Mouse (Mus musculus) retina, postnatal 1 day (tissue): ENCODE data around the gene Mtor.

Experiments used
- DNase-seq: peaks from one replicate; pipeline ENCODE4 v3.0.0-alpha.2; 2012

The Mtor gene

DNA sequence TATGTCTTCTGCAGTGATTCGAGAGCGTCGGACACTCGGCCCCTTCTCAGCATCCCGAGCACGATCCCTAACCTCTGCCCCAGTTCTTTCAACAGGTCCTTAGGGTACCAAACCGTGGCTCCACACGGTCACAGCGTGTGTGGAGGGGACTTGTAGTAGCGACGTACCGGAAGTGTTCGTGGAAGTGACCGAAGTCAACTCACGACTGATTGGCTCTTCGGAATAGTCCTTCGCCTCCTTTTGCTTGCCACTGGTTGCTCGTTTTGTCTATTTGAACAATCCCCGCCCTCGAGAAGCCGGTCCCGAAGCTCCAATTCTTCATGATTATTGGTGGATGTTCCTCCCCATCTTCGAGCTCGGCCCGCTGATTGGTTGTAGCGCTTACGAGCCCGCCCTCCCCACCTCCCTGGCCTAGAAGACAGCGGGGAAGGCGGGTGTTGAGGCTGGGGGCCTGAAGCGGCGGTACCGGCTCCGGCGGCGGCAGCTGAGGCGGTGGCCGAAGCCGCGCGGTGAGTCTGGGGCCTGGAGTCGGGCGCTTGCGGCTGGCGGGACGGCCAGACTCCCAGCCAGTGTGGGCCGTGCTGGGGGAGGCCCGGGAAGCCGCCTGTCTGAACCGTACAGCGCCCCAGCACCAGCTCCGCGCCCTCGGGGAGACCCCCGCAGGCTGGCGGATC is at the start of gene Mtor:
Mtor (plus strand) TSS at position 433 of the 674 bp plus-strand sequence.
- peak; percentile 100 for DNase-seq

DNA sequence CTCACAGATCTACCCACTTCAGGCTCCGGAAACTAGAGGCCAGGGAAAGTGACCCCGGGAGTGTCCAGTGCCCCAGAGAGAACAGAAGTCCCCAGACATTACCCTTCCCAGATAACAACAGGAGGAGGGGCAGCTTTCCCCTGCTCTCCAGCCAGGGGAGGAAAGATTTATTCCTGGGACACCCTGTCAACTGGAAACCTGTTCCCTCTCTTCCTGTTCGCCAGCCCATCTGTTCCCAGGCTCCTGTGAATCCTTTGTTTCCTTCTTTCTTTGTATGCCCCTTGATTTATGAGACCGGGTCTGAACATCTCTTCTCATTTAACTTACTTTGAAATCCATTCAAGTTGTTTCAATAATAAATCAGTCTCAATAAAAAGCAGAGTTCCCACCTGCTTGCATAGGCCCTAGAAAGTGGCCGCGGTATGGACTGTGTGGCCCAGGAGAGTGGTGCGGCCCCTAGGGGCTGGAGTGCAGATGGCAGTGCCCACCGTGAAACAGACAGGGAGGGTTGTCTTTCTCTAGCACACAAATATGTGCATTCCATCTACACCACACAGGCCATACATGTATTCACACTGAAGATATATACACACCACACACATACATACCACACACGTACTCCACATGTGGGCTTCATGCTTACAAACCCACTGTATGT is 48.8 kb upstream of the Mtor start:
- DNase-seq, result no peak

DNA sequence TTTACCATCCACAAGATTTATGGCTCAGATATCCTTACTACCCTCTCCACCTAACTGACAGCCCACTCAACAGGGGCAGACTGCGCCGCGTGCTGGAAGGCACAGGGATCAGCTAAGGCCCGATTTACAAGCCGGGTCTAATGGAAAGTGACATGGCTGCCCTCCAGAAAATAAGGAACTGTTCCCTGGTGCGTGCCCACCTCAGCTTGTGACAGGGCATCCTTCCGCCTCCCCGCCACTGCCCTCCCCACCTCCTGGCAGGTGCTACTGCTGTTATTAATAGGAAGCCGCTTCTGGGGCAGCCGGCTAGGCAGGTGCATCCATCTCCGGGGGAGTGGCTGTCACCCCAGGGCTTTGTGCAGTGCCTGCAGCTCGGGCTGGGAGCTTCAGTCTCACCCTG is 45.0 kb upstream of the Mtor start:
- peak; percentile 70 for DNase-seq

DNA sequence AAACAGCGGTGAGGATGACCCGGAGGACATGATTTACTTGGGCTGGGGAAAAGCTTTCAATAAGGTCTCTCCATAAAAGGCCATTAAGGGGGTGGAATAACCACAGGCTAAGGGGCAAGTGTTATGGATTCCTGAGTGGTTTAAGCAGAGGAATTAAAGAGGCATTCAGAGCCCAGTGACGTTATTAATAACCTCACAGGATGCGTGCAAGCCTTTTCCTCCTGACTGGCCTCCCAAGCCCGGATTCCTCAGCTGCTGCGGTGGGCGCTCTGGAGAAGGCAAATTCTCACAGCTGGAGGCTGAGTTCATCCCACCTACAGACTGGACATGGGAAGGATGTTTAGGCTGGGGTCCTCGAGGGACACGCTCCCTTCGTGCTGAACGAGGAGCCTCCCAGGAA is 43.7 kb upstream of the Mtor start:
- DNase-seq, result peak; percentile 39

DNA sequence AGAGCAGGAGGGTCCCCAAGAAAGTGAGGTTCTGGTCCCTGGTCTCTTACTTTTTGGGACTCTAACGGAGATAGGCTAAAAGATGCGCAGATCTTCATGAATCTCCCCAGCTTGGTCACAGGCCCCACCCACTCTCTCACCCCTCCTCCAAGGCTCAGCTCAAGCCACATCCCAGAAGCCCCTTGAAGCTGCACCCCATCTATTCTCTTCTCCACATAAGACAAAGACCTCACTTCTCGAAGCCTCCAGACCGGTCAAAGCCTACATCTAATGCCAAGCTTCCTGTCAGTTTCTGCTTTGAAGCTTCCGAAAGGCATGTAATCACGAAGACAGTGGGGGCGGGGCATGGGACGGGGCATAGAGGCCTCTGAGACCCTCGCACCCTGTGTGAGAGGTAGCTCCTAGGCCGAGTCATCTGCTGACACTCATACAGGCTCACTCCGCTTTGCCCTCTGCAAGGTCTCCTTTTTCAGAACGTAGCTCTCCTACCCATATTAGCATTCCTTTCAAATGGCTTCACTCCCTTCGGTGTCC is 43.1 kb upstream of the Mtor start:
- no peak for DNase-seq

DNA sequence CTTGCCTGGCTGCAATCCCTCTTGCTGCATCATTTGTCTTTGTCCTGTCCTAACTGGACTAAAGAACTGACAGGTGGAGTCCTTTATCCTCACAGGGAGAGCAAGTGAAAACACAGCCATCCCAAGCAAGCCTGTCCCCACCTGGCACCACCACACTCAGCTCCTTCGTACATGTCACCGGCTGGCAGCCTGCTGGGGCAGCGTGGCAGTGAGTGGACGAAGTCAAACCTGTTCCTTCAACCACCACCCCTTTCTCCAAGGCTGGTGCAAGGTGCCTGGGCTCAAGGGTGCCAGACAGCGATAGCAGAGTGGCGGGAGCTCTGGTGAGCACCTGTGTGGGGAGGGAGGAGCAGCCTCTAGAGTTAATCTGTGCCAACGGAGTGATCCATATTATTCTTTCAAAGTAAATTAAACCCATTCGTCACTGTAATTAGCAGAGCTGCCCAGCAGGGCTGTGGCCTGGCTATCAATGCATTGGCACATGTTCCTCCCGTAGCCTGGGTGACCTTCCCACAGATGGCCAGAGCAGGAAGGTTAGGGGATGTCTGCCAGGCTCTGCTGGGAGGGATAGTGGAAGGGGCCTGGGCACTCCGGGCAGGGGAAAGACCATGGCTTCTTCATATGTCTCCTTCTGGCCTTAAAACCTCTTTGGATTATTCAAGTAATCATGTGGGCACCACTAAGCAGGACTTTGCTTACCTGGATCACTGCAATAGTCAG is 40.0 kb upstream of the Mtor start:
- no peak for DNase-seq

DNA sequence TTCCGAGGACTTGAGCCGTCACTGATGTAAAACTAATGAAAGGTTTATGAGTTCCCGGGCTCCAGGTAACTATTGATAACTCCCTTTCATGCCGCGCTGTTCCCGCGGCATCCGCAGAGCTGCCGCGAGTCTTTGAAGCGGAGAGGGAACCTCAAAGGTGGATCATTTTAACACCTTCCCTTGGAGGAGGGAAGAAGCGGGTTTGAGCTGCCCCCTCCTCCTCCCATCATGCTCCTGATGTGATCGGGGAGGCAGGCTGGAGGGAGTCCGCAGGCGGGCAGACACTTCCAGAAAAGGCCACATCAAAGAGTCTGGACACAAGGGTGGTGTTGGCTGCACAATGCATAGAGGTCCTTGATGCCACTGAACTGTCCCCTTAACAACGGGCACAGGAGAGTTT is 32.8 kb upstream of the Mtor start:
- no peak for DNase-seq

DNA sequence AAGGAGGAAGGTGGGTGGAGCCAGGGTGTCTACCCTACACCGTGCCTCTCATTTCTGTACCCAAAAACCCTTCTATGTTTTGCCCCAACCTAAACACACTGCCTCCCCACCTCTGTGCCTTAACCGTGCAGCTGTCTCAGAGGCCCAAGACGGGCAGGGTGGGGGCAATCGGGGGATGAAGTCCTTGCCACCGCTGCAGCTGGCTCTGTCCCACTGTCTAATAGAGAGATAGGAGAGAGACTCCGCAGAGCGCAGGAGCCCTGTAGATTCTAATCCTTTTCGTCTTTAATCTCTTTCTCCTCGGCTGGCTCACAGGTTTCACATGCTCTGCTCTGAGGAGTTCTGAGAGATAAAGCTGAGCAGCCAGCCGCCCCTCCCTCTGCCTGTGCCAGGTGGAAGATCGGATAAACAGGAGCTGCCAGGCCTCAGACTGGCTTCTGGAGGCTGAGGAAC is 31.3 kb upstream of the Mtor start:
- DNase-seq, result peak; percentile 62

DNA sequence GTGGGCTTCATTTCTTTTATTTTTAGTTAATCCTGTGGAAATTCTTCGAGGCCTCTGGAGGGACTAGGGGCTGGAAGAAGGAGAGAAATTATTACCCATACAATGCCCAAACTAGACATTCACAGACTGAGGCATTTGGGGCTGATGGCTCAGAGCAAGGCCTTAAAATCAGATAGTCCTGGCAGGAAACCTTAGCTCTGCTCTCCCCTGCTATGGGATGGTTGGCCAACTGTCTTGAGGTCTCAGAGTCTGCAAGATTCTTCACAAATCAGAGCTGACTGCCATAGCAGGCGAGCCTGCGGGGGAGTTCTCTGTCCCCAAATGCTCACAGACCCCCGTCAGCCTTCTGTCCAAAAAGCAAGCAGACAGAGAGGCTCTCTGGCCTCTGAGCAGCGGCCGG is 30.9 kb upstream of the Mtor start:
- DNase-seq, result no peak

DNA sequence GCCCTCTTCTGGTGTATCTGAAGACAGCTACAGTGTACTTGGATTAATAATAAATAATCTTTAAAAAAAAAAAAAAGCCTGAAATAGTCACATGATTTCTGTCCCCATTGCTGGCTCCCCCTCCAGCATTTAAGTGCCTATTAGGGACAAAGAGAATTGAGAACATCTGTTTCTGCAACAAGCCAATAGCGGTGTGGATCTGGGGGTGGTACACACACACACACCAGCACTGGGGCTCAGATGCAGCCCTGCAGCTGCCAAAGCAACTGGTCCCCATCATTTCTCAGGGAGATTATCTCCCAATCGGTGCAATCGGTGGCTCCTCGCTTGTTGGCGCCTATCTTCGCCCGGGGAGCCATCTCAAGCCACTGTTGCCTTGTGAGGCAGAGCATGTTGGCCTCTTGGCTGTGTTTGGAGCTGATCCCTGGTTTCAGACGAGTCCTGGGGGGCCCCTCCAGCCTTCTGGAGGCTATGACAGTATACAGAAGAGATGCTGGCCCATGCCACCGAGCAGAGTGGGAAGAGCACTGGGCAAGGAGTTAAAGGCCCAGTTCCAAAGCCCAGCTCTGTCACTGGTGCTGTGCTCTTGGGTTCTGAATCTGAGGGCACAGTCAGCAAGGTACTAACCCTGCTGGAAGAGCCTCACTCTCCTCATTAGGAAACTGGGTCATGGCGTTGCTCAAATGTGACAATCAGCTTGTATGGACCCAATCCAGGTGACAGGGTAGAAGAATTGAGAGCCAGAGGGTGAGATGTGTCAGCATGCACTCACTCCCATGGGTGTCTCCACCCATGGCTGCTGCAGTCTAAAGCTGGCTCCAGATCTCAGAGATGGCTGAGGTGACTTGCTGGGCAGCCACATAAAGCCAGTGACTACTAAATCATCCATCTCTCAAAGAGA is 21.2 kb upstream of the Mtor start:
- DNase-seq, result peak; percentile 38

DNA sequence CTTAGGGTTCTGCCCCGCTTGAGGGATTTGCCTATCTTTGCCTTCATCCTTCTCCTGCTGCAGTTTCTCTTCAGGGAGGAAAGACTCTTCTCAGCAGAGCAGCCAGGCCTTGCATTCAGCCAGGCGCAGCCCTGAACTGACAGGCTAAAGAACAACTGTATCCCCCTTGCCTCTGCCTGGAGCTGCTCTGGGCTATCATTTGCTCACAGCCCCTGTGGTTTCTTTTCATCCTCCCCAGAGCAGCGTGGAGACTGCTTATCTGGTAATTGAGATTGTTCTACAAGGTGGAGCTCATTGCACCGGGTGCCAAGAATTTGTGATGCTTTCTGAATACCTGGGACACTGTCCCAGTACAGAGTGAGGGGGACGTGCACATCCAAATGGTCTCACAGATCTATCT is 19.9 kb upstream of the Mtor start:
- no peak for DNase-seq

DNA sequence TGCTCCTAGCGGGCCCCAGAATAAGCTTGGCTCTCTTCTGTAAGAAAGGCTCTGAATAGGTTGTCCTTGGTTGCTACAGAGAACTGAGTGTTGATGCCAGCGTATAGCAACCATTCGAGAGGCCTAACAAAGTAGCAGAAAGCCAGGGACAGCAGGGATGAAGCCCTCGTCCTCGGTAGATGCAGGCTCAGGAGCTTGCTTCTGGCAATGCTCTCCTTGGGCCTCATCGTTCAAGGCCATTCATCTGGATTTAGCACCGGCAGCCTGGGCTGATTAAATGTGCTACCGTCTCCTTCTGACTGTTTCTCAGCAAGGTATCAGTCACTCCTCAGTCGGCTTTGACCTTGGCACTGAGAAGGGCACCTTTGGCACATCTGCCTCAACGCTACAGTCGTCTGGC is 19.3 kb upstream of the Mtor start:
- no peak for DNase-seq

DNA sequence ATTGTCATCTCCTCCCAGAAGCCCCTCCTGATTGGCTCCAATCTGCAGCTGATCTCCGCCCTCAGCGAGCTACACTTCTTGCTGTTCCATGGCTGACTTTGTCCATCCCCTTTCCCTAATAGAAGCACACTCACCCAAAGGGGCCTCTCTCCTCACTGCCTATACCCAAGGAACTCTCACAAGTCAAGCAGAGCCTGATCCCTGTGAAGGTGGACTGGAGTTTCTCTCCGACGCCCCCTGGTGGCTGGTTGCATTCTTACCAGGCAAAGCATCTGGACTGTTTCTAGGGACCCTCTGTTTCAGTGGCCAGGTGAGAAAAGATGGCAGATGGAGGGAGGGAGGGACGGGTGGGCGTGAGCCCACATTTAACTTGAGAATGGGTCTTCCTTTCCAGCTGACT is 18.7 kb upstream of the Mtor start:
- peak; percentile 83 for DNase-seq

DNA sequence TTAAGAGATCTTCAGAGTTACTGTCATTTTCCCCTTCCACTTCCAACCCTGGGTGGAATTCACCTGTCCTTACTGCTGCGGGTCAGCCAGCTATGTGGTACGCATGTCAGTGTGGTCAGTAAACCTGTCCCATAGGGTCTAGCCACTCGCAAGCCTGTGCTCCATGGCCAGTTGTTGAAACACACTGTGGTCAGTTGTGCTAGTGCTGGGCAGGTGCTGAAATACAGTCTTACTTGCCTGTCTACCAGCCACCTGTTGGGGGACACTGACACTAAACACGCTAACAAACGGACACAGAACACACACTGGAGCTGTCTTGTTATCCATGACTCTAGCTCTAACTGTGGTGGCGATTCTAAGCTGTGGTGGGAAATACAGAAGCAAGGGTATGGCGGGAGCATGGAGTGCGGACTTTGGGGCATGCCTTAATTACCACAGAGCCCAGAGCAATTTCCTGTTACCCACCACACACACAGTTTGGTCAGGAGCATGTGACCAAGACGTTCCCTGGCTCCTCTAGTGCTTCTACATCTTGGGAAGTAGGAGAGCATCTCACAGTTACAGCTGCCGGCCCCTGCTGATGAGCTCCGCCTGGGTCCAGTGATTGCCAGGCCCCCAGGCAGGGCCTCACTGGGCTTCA is 17.4 kb upstream of the Mtor start:
- DNase-seq, result no peak

DNA sequence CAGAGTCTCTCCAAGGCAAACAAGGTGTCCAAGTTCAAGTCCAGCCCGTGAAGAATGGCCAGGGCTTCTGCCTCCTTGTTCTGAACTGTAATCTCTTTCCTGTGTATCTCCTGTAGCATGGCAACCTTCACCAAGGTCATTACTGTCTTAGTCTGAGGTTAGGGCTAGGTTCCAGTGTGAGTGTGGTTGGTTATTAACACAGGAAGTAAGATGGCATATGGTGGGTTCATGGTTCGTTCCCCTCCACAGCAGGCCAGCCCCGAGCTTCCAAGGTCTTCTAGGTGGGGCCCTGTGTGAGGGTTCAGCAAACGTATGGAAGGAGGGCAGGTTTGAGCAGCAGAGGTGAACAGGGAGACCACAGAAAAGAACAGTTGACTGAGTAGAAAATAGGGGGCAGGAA is 15.9 kb upstream of the Mtor start:
- no peak for DNase-seq

DNA sequence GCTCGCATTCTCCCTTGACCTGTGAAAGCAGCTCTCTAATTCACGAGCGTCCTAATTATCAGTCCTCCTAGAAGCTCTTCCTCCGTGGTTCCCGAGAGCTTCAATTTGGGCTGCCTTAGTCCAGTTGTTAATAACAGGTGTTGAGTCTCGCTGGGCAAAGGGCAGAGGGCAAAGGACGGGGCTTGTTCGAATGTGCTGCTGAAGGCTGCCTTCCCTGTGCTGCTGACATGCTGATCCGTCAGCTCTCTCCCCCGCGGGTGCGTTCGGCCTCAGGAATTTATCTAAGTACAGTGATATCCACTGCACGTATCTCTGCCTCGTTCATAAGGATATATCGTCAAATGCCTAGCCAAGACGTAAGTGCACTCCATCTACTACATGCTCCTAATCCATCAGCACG is 15.1 kb upstream of the Mtor start:
- no peak for DNase-seq

DNA sequence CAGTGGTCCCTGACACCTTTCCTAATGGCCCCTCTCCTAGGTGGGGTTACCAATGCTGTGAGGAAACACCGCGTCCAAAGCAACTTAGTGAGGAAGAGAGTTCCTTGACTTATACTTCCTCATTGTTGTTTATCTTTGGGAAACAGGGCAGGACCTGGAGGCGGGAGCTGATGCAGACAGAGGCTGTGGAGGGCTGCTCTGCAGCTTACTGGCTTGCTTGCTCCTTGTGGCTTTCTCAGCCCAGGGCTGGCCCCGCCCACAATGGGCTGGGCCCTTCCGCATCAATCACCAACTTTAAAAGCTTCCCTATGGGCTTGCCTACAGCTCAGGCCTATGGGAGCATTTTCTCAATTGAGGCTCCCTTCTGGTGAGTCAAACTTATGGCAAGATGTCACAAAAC is 14.6 kb upstream of the Mtor start:
- no peak for DNase-seq

DNA sequence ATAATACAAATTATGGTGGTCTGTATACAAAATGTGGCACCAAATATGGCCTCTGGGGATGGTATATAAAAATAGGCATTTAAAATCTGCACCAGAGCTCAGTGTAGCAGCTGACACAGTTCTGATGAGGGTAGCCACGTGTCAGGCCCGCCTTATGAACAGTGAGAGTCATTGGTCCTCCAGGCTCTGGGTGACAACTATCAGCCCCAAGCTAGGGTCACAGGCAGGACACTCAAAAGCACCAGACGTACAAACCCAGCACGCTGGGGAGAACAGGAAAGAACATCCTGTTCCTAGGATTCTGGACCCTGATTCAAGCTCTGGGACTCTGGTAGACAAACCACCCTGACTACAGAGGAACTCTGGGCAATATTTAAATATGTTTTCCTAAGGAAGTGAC is 13.9 kb upstream of the Mtor start:
- DNase-seq, result no peak

DNA sequence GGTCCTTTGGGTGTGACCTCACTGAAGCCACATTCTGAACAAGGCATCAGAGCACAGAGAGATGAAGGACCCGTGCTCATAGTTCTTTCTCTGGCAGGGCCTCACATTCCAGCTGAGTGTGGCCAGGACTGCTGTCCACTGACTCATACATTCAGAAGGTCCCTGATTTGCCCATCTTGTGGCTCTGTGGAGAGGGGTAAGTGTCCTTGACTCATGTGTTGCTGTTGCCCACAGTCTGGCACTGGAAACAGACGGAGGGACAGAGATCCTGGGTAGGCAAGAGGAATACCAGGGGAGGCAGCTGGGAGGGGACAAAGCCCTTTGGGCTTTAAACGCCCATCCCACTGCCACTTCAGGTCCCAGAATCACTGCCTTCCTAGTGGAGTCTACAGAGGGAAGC is 13.3 kb upstream of the Mtor start:
- no peak for DNase-seq

DNA sequence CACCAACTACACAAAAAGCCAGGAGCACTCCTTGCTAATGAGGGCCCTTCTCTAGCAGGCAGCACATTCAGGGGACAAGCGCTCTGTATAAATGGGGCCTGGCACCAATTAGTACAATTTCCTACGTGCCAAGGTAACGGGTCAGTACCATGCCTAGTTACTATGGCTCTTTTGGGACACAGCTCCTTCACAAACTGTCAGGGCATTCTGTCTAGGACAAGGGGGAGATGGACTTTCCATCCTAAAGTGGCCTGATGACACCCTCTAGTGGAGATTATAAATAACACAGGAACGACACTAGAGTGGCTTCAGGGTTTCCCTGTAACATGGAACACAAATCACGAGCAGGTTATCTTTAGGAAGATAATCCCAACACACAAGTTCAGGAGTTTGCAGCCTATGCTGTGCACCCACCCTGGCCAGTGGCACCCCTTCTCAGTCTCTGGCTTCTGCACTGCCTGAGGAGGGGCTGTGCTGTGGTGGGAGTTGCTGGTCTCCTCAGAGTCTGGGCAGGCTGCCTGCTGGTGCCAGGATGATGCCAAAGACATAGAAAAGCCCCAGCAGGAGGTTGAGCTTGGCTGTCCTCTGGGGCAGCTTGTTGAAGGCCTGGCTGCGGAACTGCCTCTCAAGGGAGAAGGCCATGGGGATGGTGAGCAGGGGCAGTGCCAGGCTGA is 12.6 kb upstream of the Mtor start:
- peak; percentile 73 for DNase-seq

DNA sequence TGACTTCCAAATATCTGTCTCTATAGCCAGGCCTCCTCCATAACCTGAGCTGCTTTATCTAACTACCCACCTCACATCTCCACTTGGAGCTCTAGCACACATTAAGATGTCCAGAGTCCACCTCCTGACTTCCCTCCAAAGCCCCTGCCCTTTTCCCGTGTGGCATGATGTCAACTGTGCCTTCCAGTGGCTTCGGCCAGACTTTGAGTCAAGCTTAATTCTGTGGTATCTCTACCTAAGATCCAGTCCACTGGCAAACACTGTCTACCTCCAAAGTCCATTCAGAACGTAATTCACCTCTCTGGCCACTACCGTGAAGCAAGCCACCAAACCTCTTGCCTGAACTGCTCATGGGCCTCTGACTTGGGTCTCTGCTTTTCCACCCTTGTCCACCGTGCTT is 6.5 kb upstream of the Mtor start:
- DNase-seq, result no peak

DNA sequence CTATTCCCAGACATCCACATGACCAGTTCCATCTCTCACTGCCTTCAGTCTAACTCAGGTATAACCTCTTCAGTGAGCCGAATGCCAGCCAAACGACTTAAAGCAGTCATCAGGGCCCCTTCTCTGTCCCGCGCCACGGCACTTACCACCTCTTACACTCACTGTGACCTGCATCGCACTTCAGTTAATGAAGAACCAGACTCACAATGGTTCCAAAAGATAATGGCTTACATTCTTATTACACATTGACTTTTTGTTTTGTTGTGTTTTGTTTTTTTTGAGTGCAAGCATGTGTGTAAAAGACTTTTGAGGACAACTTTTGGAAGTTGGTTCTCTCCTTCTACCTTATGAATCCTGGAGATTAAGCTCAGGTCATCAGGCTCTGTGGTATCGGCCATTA is 5.8 kb upstream of the Mtor start:
- DNase-seq, result no peak
